Mouse (Mus musculus): ENCODE results near the gene Ndufaf4.

DNA sequence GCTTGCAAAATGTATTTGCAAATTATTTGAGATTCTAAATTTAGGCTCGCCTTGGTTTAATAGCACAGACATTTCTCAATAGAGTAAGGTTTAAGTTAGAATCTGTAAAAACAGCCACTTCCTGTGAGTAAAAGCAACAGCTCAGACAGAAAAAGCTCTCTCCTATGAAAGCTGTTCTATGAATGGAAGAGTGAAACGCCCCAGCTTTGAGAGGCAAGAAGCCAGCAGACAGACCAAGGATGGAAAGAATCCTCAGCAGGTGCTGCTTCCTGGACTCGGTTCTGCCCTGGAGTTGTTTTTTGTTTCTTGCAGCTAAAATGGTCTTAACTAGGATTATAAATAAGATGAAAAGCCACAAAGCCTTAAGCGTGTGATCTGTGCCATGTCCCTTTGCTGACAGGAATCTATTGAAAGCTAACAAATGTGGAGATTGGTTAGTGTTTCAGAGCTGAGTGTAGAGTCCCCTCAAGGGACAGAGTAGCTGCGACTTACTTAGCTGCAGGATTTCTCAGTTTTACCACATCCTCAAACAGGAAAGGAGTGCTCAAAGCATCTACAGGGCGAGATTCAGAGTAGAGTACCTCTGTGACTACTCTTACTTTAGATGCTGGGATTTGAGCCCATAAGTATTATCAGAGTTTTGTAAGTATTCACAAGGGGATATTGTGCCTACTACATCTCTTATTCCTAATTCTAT is 45.0 kb downstream of the Ndufaf4 start:
- no peak for TF ChIP-seq POLR2A (IDR thresholded peaks at IDR 0.05; ENCODE audit: low read depth, low read length)
- TF ChIP-seq CTCF (IDR thresholded peaks at IDR 0.05; ENCODE audit: extremely low read depth, insufficient read length, insufficient replicate concordance, low read depth, low read length), result no peak
